Mouse (Mus musculus) hindbrain, postnatal 0 days (tissue): ENCODE measurements around the gene Gadd45g. TPM values are rescaled to one million over a fixed set of nuclear protein-coding genes. Genes with fewer than 3 reads are reported as not detected.

ENCODE experiments used
- ATAC-seq: fragments of 200-750 bp; cut with Nextera tagmentation; 2 replicates; pipeline ENCODE4 v1.8.0; 2017; ENCODE audit warnings: mild to moderate bottlenecking, moderate TSS enrichment, moderate library complexity
- DNase-seq: peaks from one replicate; pipeline ENCODE4 v3.0.0-alpha.2; 2015; ENCODE audit warnings: low spot score
- H3K27ac ChIP-seq: fragments of 300-500 bp; sonication (generic); 2 replicates; pipeline ENCODE4 v1.5.1; 2014; ENCODE audit warnings: mild to moderate bottlenecking
- H3K27me3 ChIP-seq: fragments of 300-500 bp; sonication (generic); 2 replicates; pipeline ENCODE4 v1.6.1; 2014; ENCODE audit warnings: low read length, mixed read lengths; ENCODE audit not compliant: insufficient read depth
- H3K36me3 ChIP-seq: fragments of 300-500 bp; sonication (generic); 2 replicates; pipeline ENCODE4 v1.6.1; 2014; ENCODE audit warnings: low read length, mixed read lengths; ENCODE audit not compliant: insufficient read depth
- H3K4me1 ChIP-seq: fragments of 300-500 bp; sonication (generic); 2 replicates; pipeline ENCODE4 v1.6.1; 2014; ENCODE audit warnings: antibody characterized with exemption, low read length, mixed read lengths; ENCODE audit not compliant: insufficient read depth
- H3K4me2 ChIP-seq: fragments of 300-500 bp; sonication (generic); 2 replicates; pipeline ENCODE4 v1.6.1; 2014; ENCODE audit warnings: low read depth, mild to moderate bottlenecking, low read length, moderate library complexity, mixed read lengths
- H3K4me3 ChIP-seq: fragments of 300-500 bp; sonication (generic); 2 replicates; pipeline ENCODE4 v1.5.1; 2014; ENCODE audit warnings: low read length
- H3K9ac ChIP-seq: fragments of 300-500 bp; sonication (generic); replicated peaks from 2 replicates; pipeline ENCODE4 v1.6.1; 2014; ENCODE audit warnings: mild to moderate bottlenecking, low read length, moderate library complexity, mixed read lengths
- H3K9me3 ChIP-seq: fragments of 300-500 bp; sonication (generic); 2 replicates; pipeline ENCODE4 v1.6.1; 2016; ENCODE audit warnings: low read length, mixed read lengths
- CTCF ChIP-seq: IDR thresholded peaks from 2 replicates; pipeline ENCODE4 v1.5.1; 2016; ENCODE audit warnings: antibody characterized with exemption, control low read depth, low read depth
- WGBS: fragments of 180-500 bp; shearing (Covaris S2); extraction: QIAGEN DNeasy Blood & Tissue Kit; methylation state at CpG from one replicate; pipeline ENCODE4 v1.1.7; 2014; 5-methylcytosine and 5-hydroxymethylcytosine counted together
- polyA plus RNA-seq: library from polyadenylated mRNA; unstranded; fragments of >200 nt; fragmentation: Nextera tagmentation; extraction: Ambion mirVana; gene quantifications from 2 replicates; pipeline ENCODE4 v1.2.1, GENCODE M21; 2015
- total RNA-seq: library from RNA; depleted of rRNA; stranded (reverse); fragments of >200 nt; gene quantifications from 2 replicates; pipeline ENCODE4 v1.2.3, GENCODE M21; 2014

The Gadd45g gene
- total and polyA plus RNA-seq, 2 experiments from 2014 or later = 19.0 to 38.6 TPM

- Histone ChIP-seq H3K36me3 (no peaks in the 10 kb centered on the region), H3K9ac (no peak overlapping the region), H3K4me3 (no peak overlapping the region), H3K27me3 (no peaks in the 10 kb centered on the region), H3K4me2 (no peak overlapping the region), H3K27ac (no peak overlapping the region), H3K4me1 (peaks cover 4% of the 10 kb centered on the region; the same call in 1 of the 2 replicates), H3K9me3 (no peaks in the 10 kb centered on the region)
- 26% methylated on average over 12 of the region's 12 CpGs for WGBS
- peak; percentile 74 for DNase-seq
- TF ChIP-seq CTCF = no peak
- ATAC-seq = peak; percentile 66
Observed at GRCm38 (mm10) chr13:51808141-51808540, 38.3 kb upstream of the Gadd45g start.

GRCm38 (mm10) chr13:51813621-51814615 is 32.6 kb upstream of the Gadd45g start:
- TF ChIP-seq CTCF = no peak
- H3K4me3 ChIP-seq = no peak overlapping the region
- 62% methylated on average over 10 of the region's 10 CpGs for WGBS
- no peak overlapping the region for H3K4me2 ChIP-seq
- H3K27me3 ChIP-seq = no peaks in the 10 kb centered on the region
- ATAC-seq (no peak), DNase-seq (peak; percentile 65)
- H3K4me1 ChIP-seq = peaks cover 8% of the 10 kb centered on the region
- no peak overlapping the region for H3K9ac ChIP-seq
- no peaks in the 10 kb centered on the region for H3K9me3 ChIP-seq
- H3K27ac ChIP-seq = no peak overlapping the region
- no peaks in the 10 kb centered on the region for H3K36me3 ChIP-seq

GRCm38 (mm10) chr13:51814646-51815045 is 31.8 kb upstream of the Gadd45g start:
- Histone ChIP-seq H3K27ac (no peak overlapping the region), H3K4me2 (no peak overlapping the region), H3K9me3 (no peaks in the 10 kb centered on the region), H3K9ac (no peak overlapping the region), H3K27me3 (no peaks in the 10 kb centered on the region), H3K4me3 (no peak overlapping the region), H3K4me1 (peaks cover 8% of the 10 kb centered on the region), H3K36me3 (no peaks in the 10 kb centered on the region)
- WGBS = 90% methylated on average over 6 of the region's 6 CpGs
- TF ChIP-seq CTCF = no peak
- ATAC-seq (no peak), DNase-seq (no peak)

GRCm38 (mm10) chr13:51815865-51816504 is 30.5 kb upstream of the Gadd45g start:
- peaks cover 8% of the 10 kb centered on the region for H3K4me1 ChIP-seq
- H3K9ac ChIP-seq = no peak overlapping the region
- no peaks in the 10 kb centered on the region for H3K27me3 ChIP-seq
- DNase-seq (no peak), ATAC-seq (no peak)
- WGBS = 72% methylated on average over 9 of the region's 9 CpGs
- no peaks in the 10 kb centered on the region for H3K9me3 ChIP-seq
- peak overlapping the region; percentile 69 for H3K27ac ChIP-seq
- no peak overlapping the region for H3K4me3 ChIP-seq
- TF ChIP-seq CTCF = peak; percentile 30
- no peaks in the 10 kb centered on the region for H3K36me3 ChIP-seq
- H3K4me2 ChIP-seq = no peak overlapping the region

- DNase-seq = peak; percentile 63
- no peaks in the 10 kb centered on the region for H3K36me3 ChIP-seq
- no peak for TF ChIP-seq CTCF
- H3K4me3 ChIP-seq = no peak overlapping the region
- no peaks in the 10 kb centered on the region for H3K27me3 ChIP-seq
- H3K9ac ChIP-seq = no peak overlapping the region
- 35% methylated on average over 5 of the region's 5 CpGs for WGBS
- H3K9me3 ChIP-seq = no peaks in the 10 kb centered on the region
- no peak overlapping the region for H3K4me2 ChIP-seq
- peak; percentile 68 for ATAC-seq
- H3K27ac ChIP-seq = peak overlapping the region; percentile 69
- peaks cover 8% of the 10 kb centered on the region for H3K4me1 ChIP-seq
Observed at GRCm38 (mm10) chr13:51816559-51817041, 29.9 kb upstream of the Gadd45g start.

- 72% methylated on average over 6 of the region's 6 CpGs for WGBS
- Histone ChIP-seq H3K27ac (no peak overlapping the region), H3K4me1 (peaks cover 6% of the 10 kb centered on the region), H3K27me3 (no peaks in the 10 kb centered on the region), H3K4me2 (no peak overlapping the region), H3K9ac (no peak overlapping the region), H3K9me3 (no peaks in the 10 kb centered on the region), H3K4me3 (no peak overlapping the region), H3K36me3 (no peaks in the 10 kb centered on the region)
- TF ChIP-seq CTCF = no peak
- ATAC-seq (no peak), DNase-seq (no peak)
Observed at GRCm38 (mm10) chr13:51818170-51818943, 28.1 kb upstream of the Gadd45g start.
